Mouse (Mus musculus) lung, postnatal 14 days (tissue): ENCODE results near the gene Iba57.

Source experiments
- DNase-seq: peaks from one replicate; pipeline ENCODE4 v3.0.0; 2021

Gene Iba57

DNA sequence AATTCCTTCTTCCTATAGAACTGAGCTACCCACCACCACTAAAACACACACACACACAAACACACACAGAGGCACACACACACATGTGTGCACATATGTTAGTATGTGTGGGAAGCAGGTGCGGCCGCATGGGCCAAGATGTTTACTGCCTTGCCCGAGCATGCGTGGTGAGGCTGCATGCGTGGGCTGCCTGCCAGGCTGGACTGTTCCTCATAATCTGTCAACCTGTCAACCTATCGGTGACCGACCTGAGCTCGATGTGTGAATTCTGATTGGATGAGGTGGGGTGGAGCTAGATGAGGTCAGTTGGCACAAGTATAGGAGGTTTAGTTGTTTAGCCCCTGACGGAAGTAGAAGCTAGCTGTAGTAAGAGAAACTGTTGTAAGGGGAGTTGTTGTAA is 32.8 kb downstream of the Iba57 start:
- no peak for DNase-seq

DNA sequence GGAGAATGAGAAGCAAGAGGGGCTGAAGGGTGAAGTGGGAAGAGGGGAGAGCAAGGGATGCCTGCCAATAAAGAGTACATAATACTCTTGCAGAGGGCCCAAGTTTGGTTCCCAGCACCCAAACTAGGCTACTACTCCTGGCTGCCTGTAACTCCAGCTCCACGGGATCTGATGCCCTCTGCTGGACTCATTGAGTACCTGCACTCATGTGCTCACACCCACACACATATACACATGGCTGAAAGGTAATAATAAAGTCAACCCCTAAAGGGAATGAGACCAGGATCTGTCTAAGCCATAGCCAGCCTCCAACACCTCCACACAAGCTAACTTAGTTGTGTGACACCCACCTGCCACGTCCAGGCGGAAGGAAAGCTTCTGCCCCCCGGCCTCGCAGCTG is 57.6 kb downstream of the Iba57 start:
- no peak for DNase-seq
